Mouse (Mus musculus) hindbrain, embryonic 12.5 days (tissue): ENCODE measurements around the gene Gpkow. TPM values are rescaled to one million over a fixed set of nuclear protein-coding genes. Genes with fewer than 3 reads are reported as not detected.

Experiments
- polyA plus RNA-seq: library from polyadenylated mRNA; unstranded; fragments of >200 nt; fragmentation: Nextera tagmentation; extraction: Ambion mirVana; gene quantifications from 2 replicates; pipeline ENCODE4 v1.2.1, GENCODE M21; 2016

Gpkow gene
- polyA plus RNA-seq, 1 experiment from 2014 or later = 46.4 TPM

Other genes starting within 250 kb of the Gpkow start
- 0.30 TPM in 1 of 2 replicates, not detected in the other for gene Foxp3, start 123.5 kb upstream of the Gpkow start, polyA plus RNA-seq
- 4.9 and 5.1 TPM in 2 replicates for gene Ppp1r3f, start 122.8 kb upstream of the Gpkow start, polyA plus RNA-seq
- gene Ccdc22, start 91.6 kb upstream of the Gpkow start, polyA plus RNA-seq = 30.9 and 32.6 TPM in 2 replicates
- 0.08 and 0.14 TPM in 2 replicates for gene Cacna1f, start 90.0 kb upstream of the Gpkow start, polyA plus RNA-seq
- 44.3 and 47.2 TPM in 2 replicates for gene Syp, start 58.7 kb upstream of the Gpkow start, polyA plus RNA-seq
- gene Prickle3, start 39.9 kb upstream of the Gpkow start, polyA plus RNA-seq = 3.1 TPM in 2 replicates
- gene Plp2, start 25.7 kb upstream of the Gpkow start, polyA plus RNA-seq = 39.3 and 44.7 TPM in 2 replicates
- gene Magix, start 15.9 kb upstream of the Gpkow start, polyA plus RNA-seq = 0.50 TPM in 1 of 2 replicates, not detected in the other
- gene Wdr45, start 17.2 kb downstream of the Gpkow start, polyA plus RNA-seq = 23.6 and 30.0 TPM in 2 replicates
- gene Gm45208, start 25.1 kb downstream of the Gpkow start, polyA plus RNA-seq = 1.7 TPM in 1 of 2 replicates, not detected in the other
- 86.0 and 88.5 TPM in 2 replicates for gene Praf2, start 31.3 kb downstream of the Gpkow start, polyA plus RNA-seq
- 34.5 and 37.7 TPM in 2 replicates for gene Ccdc120, start 53.8 kb downstream of the Gpkow start, polyA plus RNA-seq
- 33.9 and 34.8 TPM in 2 replicates for gene Tfe3, start 65.4 kb downstream of the Gpkow start, polyA plus RNA-seq
- gene Gripap1, start 92.6 kb downstream of the Gpkow start, polyA plus RNA-seq = 72.5 and 79.2 TPM in 2 replicates
- 1.1 and 2.0 TPM in 2 replicates for gene Kcnd1, start 125.2 kb downstream of the Gpkow start, polyA plus RNA-seq
- 60.8 and 72.2 TPM in 2 replicates for gene Otud5, start 144.2 kb downstream of the Gpkow start, polyA plus RNA-seq
- 9.5 and 10.0 TPM in 2 replicates for gene Pim2, start 181.1 kb downstream of the Gpkow start, polyA plus RNA-seq
- gene Slc35a2, start 186.9 kb downstream of the Gpkow start, polyA plus RNA-seq = 35.1 and 40.1 TPM in 2 replicates
- gene Pqbp1, start 202.1 kb downstream of the Gpkow start, polyA plus RNA-seq = 172 and 178 TPM in 2 replicates
- 138 and 144 TPM in 2 replicates for gene Timm17b, start 202.2 kb downstream of the Gpkow start, polyA plus RNA-seq
- gene Gm10491, start 210.7 kb downstream of the Gpkow start, polyA plus RNA-seq = not detected in 2 replicates
- not detected in 2 replicates for gene Gm10490, start 212.4 kb downstream of the Gpkow start, polyA plus RNA-seq
- gene Pcsk1n, start 222.7 kb downstream of the Gpkow start, polyA plus RNA-seq = 102 and 111 TPM in 2 replicates
- not detected in 2 replicates for gene Eras, start 231.5 kb downstream of the Gpkow start, polyA plus RNA-seq